Mouse (Mus musculus) midbrain, postnatal 0 days (tissue): ENCODE data around the gene Itgb3. TPM values are rescaled to one million over a fixed set of nuclear protein-coding genes. Genes with fewer than 3 reads are reported as not detected.

ENCODE experiments used
- ATAC-seq: fragments of 200-750 bp; cut with Nextera tagmentation; 2 replicates; pipeline ENCODE4 v1.8.0; 2017; ENCODE audit warnings: moderate number of reproducible peaks, mild to moderate bottlenecking, moderate TSS enrichment, moderate library complexity; ENCODE audit not compliant: low FRiP score
- DNase-seq: peaks from one replicate; pipeline ENCODE4 v3.0.0-alpha.2; 2015; ENCODE audit warnings: low spot score
- H3K27ac ChIP-seq: fragments of 300-500 bp; sonication (generic); 2 replicates; pipeline ENCODE4 v1.5.1; 2014; ENCODE audit warnings: low read depth, mild to moderate bottlenecking, low read length, mixed read lengths
- H3K27me3 ChIP-seq: fragments of 300-500 bp; sonication (generic); 2 replicates; pipeline ENCODE4 v1.6.1; 2014; ENCODE audit warnings: low read length, control low read depth, mixed read lengths; ENCODE audit not compliant: insufficient read depth
- H3K36me3 ChIP-seq: fragments of 300-500 bp; sonication (generic); 2 replicates; pipeline ENCODE4 v1.6.1; 2014; ENCODE audit warnings: low read length, control low read depth, mixed read lengths; ENCODE audit not compliant: insufficient read depth
- H3K4me1 ChIP-seq: fragments of 300-500 bp; sonication (generic); 2 replicates; pipeline ENCODE4 v1.6.1; 2014; ENCODE audit warnings: mild to moderate bottlenecking, control low read depth, antibody characterized with exemption, low read length, mixed read lengths; ENCODE audit not compliant: insufficient read depth
- H3K4me2 ChIP-seq: fragments of 300-500 bp; sonication (generic); 2 replicates; pipeline ENCODE4 v1.6.1; 2014; ENCODE audit warnings: low read depth, mild to moderate bottlenecking, low read length, mixed read lengths; ENCODE audit not compliant: poor library complexity, severe bottlenecking
- H3K4me3 ChIP-seq: fragments of 300-500 bp; sonication (generic); 2 replicates; pipeline ENCODE4 v1.5.1; 2014; ENCODE audit warnings: low read depth, mild to moderate bottlenecking, low read length, moderate library complexity
- H3K9ac ChIP-seq: fragments of 300-500 bp; sonication (generic); replicated peaks from 2 replicates; pipeline ENCODE4 v1.6.1; 2014; ENCODE audit warnings: mild to moderate bottlenecking, low read length, moderate library complexity, mixed read lengths; ENCODE audit not compliant: poor library complexity, severe bottlenecking
- H3K9me3 ChIP-seq: fragments of 300-500 bp; sonication (generic); 2 replicates; pipeline ENCODE4 v1.6.1; 2016; ENCODE audit warnings: low read length, control low read depth
- CTCF ChIP-seq: IDR thresholded peaks from 2 replicates; pipeline ENCODE4 v1.5.1; 2016; ENCODE audit warnings: antibody characterized with exemption, mild to moderate bottlenecking
- WGBS: fragments of 180-500 bp; shearing (Covaris S2); extraction: QIAGEN DNeasy Blood & Tissue Kit; methylation state at CpG from one replicate; pipeline ENCODE4 v1.1.7; 2014; 5-methylcytosine and 5-hydroxymethylcytosine counted together
- polyA plus RNA-seq: library from polyadenylated mRNA; unstranded; fragments of >200 nt; fragmentation: Nextera tagmentation; extraction: Ambion mirVana; gene quantifications from 2 replicates; pipeline ENCODE4 v1.2.1, GENCODE M21; 2015
- total RNA-seq: library from RNA; depleted of rRNA; stranded (reverse); fragments of >200 nt; gene quantifications from 2 replicates; pipeline ENCODE4 v1.2.3, GENCODE M21; 2014

Gene Itgb3
- total and polyA plus RNA-seq, 2 experiments from 2014 or later = 0.62 to 1.5 TPM

DNA sequence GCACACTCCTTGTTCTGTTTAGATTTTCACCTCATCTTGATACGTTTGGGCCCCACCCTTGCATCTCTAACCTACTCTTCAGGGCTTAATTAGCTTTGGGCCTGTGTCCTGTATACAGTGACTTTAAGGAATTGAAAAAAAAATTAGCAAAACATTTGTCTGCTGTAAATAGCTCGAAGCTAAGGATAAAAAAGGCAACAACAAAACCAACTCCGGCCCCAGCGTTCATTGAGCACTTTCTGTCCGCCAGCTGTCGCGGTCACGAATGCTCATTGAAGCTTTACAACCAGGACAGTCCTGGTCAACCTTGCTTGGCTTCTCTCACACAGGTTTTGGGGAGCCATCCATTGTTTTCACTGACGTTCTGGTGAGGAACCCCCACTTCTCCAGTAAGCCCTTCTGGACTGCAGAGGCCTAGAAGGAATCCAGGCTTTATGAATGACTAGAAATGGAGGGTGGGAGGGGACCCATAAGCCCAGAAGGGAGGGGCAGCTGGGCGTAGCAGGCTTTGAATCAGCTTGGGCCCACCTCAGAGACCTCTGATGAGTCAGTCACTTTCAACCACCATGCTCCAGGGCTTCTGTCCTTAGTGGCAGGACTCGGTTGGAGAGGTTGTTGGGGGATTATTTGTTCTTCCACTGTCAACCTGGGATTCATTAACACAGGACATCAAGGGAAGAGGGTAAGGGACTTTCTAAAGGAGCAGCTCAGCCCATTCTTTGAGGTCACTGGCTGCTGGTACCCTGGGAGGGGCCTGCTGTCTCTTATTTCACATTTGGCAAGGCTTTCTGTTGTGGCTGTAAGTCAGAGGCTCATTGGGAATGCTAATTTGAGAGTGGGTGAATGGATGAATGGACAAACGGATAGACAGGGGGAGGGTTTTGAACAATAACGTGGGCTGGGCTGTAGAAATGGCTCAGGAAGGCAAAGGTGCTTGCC is 11.6 kb downstream of the Itgb3 start:
- no peak overlapping the region for H3K9ac ChIP-seq
- DNase-seq (peak; percentile 20), ATAC-seq (no peak)
- no peaks in the 10 kb centered on the region for H3K36me3 ChIP-seq
- no peaks in the 10 kb centered on the region for H3K4me1 ChIP-seq
- no peak for TF ChIP-seq CTCF
- H3K9me3 ChIP-seq = no peaks in the 10 kb centered on the region
- no peak overlapping the region for H3K4me2 ChIP-seq
- 52% methylated on average over 13 of the region's 13 CpGs for WGBS
- H3K27ac ChIP-seq = no peak overlapping the region
- no peaks in the 10 kb centered on the region for H3K27me3 ChIP-seq
- H3K4me3 ChIP-seq = no peak overlapping the region

DNA sequence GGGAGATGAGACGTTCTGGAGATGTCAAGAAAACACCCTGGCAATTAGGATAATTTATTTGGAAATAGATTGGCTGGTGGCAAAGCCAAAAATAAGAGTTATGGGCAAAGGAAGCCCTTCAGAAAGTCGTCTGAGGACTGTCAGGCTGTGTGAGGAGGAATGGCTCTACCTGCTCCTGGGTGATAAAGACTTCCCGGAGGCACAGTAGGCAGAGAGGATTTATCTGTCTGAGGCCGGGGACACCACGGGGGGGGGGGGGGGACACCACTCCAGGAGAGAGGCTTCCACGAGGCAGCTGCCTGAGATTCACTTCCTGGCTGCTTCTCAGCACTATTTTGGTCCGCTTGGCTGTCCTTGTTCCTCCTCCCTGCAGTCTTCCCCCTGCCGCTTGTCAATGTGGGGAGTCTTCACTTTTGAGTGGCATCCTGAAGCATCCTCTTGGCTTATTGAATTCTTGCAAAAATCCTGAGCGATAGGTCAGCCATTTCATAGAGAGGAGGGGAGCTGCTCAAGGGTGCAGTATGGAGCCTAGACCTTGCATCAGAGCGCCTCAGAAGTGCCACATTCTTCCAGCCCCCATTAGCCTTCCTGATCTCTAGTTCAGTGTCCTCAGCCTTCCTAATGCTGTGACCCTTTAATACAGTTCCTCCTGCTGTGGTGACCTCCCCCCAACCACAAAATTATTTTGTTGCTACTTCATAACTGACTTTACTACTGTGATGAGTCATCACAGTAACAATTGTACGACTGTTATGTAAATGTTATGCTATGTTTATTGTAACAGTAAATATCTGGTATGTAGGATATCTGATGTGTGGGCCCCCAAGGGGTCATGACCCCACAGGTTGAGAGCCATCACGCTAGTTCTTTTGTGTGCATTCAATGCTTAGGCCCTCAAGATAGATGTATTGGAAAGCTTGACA is 14.5 kb downstream of the Itgb3 start:
- Histone ChIP-seq H3K9ac (no peak overlapping the region), H3K4me3 (no peak overlapping the region), H3K27me3 (no peaks in the 10 kb centered on the region), H3K4me2 (no peak overlapping the region), H3K36me3 (no peaks in the 10 kb centered on the region), H3K9me3 (no peaks in the 10 kb centered on the region), H3K27ac (no peak overlapping the region), H3K4me1 (no peaks in the 10 kb centered on the region)
- 45% methylated on average over 12 of the region's 12 CpGs for WGBS
- ATAC-seq (no peak), DNase-seq (no peak)
- no peak for TF ChIP-seq CTCF

DNA sequence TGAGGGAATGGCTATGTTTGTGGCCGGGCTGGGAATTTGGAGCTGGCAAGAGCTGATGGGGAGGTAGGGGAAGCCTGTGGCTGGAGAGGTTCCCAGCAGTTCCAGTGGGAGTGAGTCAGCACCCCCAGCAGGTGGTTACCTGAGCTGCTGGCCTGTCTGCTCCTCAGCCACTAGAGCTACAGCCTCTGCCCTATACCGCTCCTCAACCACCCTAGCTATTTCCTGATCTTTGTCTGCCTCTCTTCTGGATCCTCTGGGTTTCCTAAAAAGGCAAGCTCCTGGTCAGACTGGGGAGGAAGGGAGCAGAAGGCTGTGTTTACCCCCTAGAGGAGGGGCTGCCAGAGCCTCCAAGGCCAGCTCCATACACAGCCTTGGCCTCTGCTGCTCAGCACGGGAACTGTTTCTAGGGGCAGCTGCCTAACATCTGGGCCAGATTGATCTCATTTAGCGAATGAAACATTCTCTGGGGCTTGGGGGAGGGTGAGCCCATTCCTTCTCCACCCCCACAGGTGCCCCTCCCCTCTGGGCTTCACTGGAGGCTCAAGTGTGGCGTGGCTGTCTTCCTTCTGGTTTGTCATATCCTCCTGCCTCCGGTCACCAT is 17.1 kb downstream of the Itgb3 start:
- TF ChIP-seq CTCF = no peak
- Histone ChIP-seq H3K4me3 (no peak overlapping the region), H3K4me1 (no peaks in the 10 kb centered on the region), H3K36me3 (no peaks in the 10 kb centered on the region), H3K9me3 (no peaks in the 10 kb centered on the region), H3K27me3 (no peaks in the 10 kb centered on the region), H3K4me2 (no peak overlapping the region), H3K27ac (no peak overlapping the region), H3K9ac (no peak overlapping the region)
- WGBS = 58% methylated on average over 6 of the region's 6 CpGs
- no peak for DNase-seq
- no peak for ATAC-seq

DNA sequence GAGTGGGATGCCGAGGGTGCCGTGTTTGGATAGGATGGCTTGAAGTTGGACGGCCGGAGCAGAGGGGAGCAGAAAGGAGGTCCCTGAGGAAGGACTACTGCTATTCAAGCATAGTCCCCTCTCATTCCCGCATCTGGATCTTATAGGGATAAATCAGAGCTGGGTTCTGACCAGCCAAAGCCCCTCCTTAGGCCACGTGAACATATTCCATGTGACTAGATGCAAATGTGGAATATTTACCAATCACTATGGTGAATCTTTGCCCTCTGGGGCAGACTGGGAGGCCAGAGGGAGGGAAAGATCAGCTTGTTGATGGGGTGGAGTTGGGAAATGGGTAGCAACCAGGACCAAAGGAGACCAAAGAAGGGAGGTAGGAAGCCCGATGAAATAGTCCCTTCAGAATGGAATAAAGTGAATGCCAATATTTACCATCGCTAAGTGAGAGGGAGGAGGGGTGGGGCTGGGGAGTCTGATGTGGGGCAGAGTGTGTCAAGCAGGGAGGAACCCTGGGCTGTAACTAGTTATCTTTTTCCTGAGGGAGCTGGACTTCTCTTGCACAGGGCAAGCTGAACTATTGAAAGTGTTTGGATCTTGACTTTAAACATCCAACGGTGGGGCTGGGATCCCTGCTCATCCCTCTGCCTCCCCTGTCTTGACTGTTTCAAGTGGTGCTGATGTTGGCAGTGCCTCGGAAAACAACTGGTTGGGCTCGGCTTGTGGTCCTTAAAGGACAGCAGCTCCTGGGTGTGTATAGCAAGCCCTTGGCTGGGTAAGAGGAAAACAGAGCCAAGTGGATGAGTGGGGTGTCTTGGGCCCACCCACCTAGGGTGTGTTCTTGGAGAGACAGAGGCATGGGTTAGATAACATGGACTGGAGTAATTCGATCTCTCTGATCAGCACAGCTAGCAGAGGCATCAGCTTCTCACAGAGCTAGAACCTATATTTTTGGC is 17.9 kb downstream of the Itgb3 start:
- peak; percentile 74 for DNase-seq
- no peak overlapping the region for H3K27ac ChIP-seq
- H3K4me2 ChIP-seq = no peak overlapping the region
- ATAC-seq = no peak
- H3K9ac ChIP-seq = no peak overlapping the region
- H3K27me3 ChIP-seq = no peaks in the 10 kb centered on the region
- H3K4me1 ChIP-seq = no peaks in the 10 kb centered on the region
- 44% methylated on average over 12 of the region's 12 CpGs for WGBS
- H3K36me3 ChIP-seq = no peaks in the 10 kb centered on the region
- no peak for TF ChIP-seq CTCF
- no peaks in the 10 kb centered on the region for H3K9me3 ChIP-seq
- no peak overlapping the region for H3K4me3 ChIP-seq

DNA sequence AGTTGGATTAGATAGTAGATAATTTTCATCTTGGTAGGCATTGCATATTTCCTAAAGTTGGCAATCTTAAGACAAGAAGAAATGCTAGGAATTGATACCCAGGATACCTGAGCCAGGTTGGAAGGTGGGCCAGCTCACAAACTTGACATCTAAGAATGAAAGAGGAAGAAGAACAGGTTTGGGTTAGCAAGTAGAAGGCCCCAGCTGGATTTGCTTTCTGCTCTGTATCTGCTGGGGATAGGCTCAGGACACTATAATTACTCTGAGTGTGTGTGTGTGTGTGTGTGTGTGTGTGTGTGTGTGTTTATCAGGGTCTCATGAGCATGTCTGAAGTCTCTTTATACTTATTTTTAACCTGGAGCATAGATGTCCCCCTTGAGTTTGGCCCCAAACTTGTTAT is 18.8 kb downstream of the Itgb3 start:
- Histone ChIP-seq H3K27me3 (no peaks in the 10 kb centered on the region), H3K9me3 (no peaks in the 10 kb centered on the region), H3K27ac (no peak overlapping the region), H3K4me1 (no peaks in the 10 kb centered on the region), H3K4me2 (no peak overlapping the region), H3K4me3 (no peak overlapping the region), H3K36me3 (no peaks in the 10 kb centered on the region), H3K9ac (no peak overlapping the region)
- TF ChIP-seq CTCF = no peak
- DNase-seq (no peak), ATAC-seq (no peak)
